29 mouse cellular contexts compared by ENCODE assay signal in genomic region chr5:102757040-102757439, GRCm38 (mm10).
DNase-seq lines count a peak whose midpoint lies in the region; ATAC-seq and TF ChIP-seq lines count a peak whose summit lies in the region.
"Had no signal": no experiment of that assay in that cellular context is flagged by ENCODE, and none has a peak within 500 bp of the region (broad histone marks: within the 10 kb centered on the region; RNA-seq: fewer than 3 reads in every experiment).

No protein-coding gene starts in this region.

- peaks cover 14% of the 10 kb centered on the region for H3K4me1 ChIP-seq in heart, embryonic 15.5 days (replicated peaks)
- H3K4me1 ChIP-seq: embryonic facial prominence, embryonic 12.5 days; hindbrain, embryonic 12.5 days; intestine, embryonic 15.5 days; liver, embryonic 12.5 days; megakaryocyte, embryonic 14.5 days; midbrain, embryonic 12.5 days; neural tube, embryonic 12.5 days had no signal

- no peaks in the 10 kb centered on the region for H3K36me3 ChIP-seq in heart, embryonic 15.5 days
- H3K36me3 ChIP-seq: embryonic facial prominence, embryonic 12.5 days; hindbrain, embryonic 12.5 days; intestine, embryonic 15.5 days; liver, embryonic 12.5 days; midbrain, embryonic 12.5 days; neural tube, embryonic 12.5 days had no signal

- 42% methylated on average over 6 of the region's 6 CpGs for WGBS in heart, embryonic 15.5 days

- H3K9me3 ChIP-seq in heart, embryonic 15.5 days (replicated peaks), result no peaks in the 10 kb centered on the region
- H3K9me3 ChIP-seq: embryonic facial prominence, embryonic 12.5 days; hindbrain, embryonic 12.5 days; intestine, embryonic 15.5 days; liver, embryonic 12.5 days; midbrain, embryonic 12.5 days; neural tube, embryonic 12.5 days had no signal

- H3K9ac ChIP-seq in heart, embryonic 15.5 days, result no peak overlapping the region
- H3K9ac ChIP-seq: embryonic facial prominence, embryonic 12.5 days; hindbrain, embryonic 12.5 days; intestine, embryonic 15.5 days; liver, embryonic 12.5 days; liver, postnatal 0 days; midbrain, embryonic 12.5 days; neural tube, embryonic 12.5 days had no signal

- DNase-seq in gastrocnemius, adult 2 months, result no peak
- no peak for DNase-seq in gastrocnemius, postnatal 14 days
- DNase-seq in heart, postnatal 25 days (ENCODE audit: low spot score), result no peak
- peak; percentile 27 for DNase-seq in layer of hippocampus, adult 9-11 months
- DNase-seq in layer of hippocampus, adult 9-10 months (ENCODE audit: low spot score), result no peak
- DNase-seq in left cerebral cortex, postnatal 10 days (ENCODE audit: extremely low spot score in 1 of 2, low spot score in 2 of 2), result no peak
- DNase-seq: adrenal gland, postnatal 14 days; cerebellum, adult 11-12 months; cerebellum, adult 9-11 months; embryo, embryonic 11 days; kidney, adult 2 months; kidney, postnatal 36 days; left cerebral cortex, postnatal 4 days; liver, postnatal 0 days; lung, postnatal 4 days; right cerebral cortex, adult 18-20 months; spleen, adult 18-20 months; thymus, postnatal 14 days had no signal

- no peak for TF ChIP-seq CTCF in gastrocnemius, adult 2 months (IDR thresholded peaks at IDR 0.05)

- H3K4me3 ChIP-seq in gastrocnemius, adult 2 months, result no peak overlapping the region
- no peak overlapping the region for H3K4me3 ChIP-seq in heart, embryonic 15.5 days
- H3K4me3 ChIP-seq: embryonic facial prominence, embryonic 12.5 days; hindbrain, embryonic 12.5 days; intestine, embryonic 15.5 days; liver, embryonic 12.5 days; megakaryocyte, embryonic 14.5 days; midbrain, embryonic 12.5 days; myocyte; neural tube, embryonic 12.5 days had no signal

- H3K4me2 ChIP-seq in heart, embryonic 15.5 days, result no peak overlapping the region
- H3K4me2 ChIP-seq: embryonic facial prominence, embryonic 12.5 days; hindbrain, embryonic 12.5 days; intestine, embryonic 15.5 days; liver, embryonic 12.5 days; midbrain, embryonic 12.5 days; neural tube, embryonic 12.5 days had no signal

- intact Hi-C loops in gastrocnemius, adult 2 months (cut with DNase I), result no loop called here
- intact Hi-C loops in gastrocnemius, postnatal 14 days (cut with DNase I; ENCODE audit: low total_unique reads), result no loop called here
- intact Hi-C loops in heart, postnatal 25 days (cut with DNase I), result no loop called here
- intact Hi-C loops in left cerebral cortex, postnatal 10 days (cut with DNase I), result no loop called here

- ATAC-seq in heart, embryonic 15.5 days (replicated peaks; ENCODE audit: insufficient number of reproducible peaks, insufficient read depth, low FRiP score, low read depth), result no peak
- ATAC-seq: CD4-positive, CD25-positive, alpha-beta regulatory T cell, adult 4 months; hindbrain, postnatal 0 days; intestine, embryonic 15.5 days; liver, embryonic 12.5 days; liver, postnatal 0 days had no signal

- H3K27me3 ChIP-seq in heart, embryonic 15.5 days, result no peaks in the 10 kb centered on the region
- H3K27me3 ChIP-seq: embryonic facial prominence, embryonic 12.5 days; hindbrain, embryonic 12.5 days; intestine, embryonic 15.5 days; liver, embryonic 12.5 days; megakaryocyte, embryonic 14.5 days; midbrain, embryonic 12.5 days; neural tube, embryonic 12.5 days had no signal

- peak overlapping the region; percentile 46; the same call in 1 of the 2 replicates for H3K27ac ChIP-seq in gastrocnemius, adult 2 months
- H3K27ac ChIP-seq in heart, embryonic 15.5 days, result peak overlapping the region; percentile 45
- H3K27ac ChIP-seq: embryonic facial prominence, embryonic 12.5 days; hindbrain, embryonic 12.5 days; hindbrain, postnatal 0 days; intestine, embryonic 15.5 days; liver, embryonic 12.5 days; midbrain, embryonic 12.5 days; neural tube, embryonic 12.5 days had no signal
